Mouse (Mus musculus) embryonic fibroblast, embryonic 13.5 days (primary cell): ENCODE results near the gene Nrxn1. TPM values are rescaled to one million over a fixed set of nuclear protein-coding genes. Genes with fewer than 3 reads are reported as not detected.

Experiments used
- H3K27ac ChIP-seq: 2 replicates; pipeline ENCODE4 v1.5.1; 2012; ENCODE audit warnings: low read length, control low read depth, inconsistent platforms; ENCODE audit not compliant: insufficient read depth
- H3K4me1 ChIP-seq: 2 replicates; pipeline ENCODE4 v1.6.1; 2011; ENCODE audit warnings: low read length; ENCODE audit not compliant: control insufficient read depth, insufficient read depth
- H3K4me3 ChIP-seq: 2 replicates; pipeline ENCODE4 v1.5.1; 2011; ENCODE audit warnings: mild to moderate bottlenecking, control low read depth, low read length; ENCODE audit not compliant: insufficient read depth
- CTCF ChIP-seq: IDR thresholded peaks from 2 replicates; pipeline ENCODE4 v1.5.1; 2011; ENCODE audit warnings: mild to moderate bottlenecking, control low read depth, low read length, moderate library complexity, borderline replicate concordance; ENCODE audit not compliant: insufficient read depth
- POLR2A ChIP-seq: IDR thresholded peaks from 2 replicates; pipeline ENCODE4 v1.6.1; 2011; ENCODE audit warnings: low read depth, mild to moderate bottlenecking, control low read depth, low read length, moderate library complexity
- polyA plus RNA-seq: library from polyadenylated mRNA; stranded (reverse); fragments of >200 nt; gene quantifications from 2 replicates; pipeline ENCODE4 v1.2.4, GENCODE M21; 2011; ENCODE audit warnings: low read depth; ENCODE audit not compliant: missing spikeins, insufficient read length

Nrxn1 gene
- polyA plus RNA-seq, 1 experiment, result 1.3 TPM

DNA sequence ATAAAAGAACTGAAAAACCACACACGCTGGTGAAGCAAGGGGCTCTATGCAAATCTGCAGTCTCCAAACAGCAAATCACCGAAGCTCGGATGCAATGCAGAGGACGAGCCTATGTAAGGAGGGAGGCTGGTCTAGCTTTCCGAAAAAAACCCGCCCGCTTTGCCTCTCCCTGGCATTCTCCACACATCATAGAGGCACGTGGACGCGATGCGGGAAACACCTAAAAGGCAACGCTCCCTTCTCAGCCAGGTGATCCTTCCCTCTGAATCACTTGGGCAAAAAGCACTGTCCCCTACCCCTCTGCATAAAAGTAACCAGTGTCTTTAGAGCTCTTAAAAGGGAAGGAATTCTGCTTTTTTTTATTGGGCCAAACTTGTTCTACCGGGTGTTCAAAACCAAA is 637.0 kb downstream of the Nrxn1 start:
- no peak overlapping the region for H3K27ac ChIP-seq
- H3K4me3 ChIP-seq, result peak overlapping the region; percentile 45; the same call in 1 of the 2 replicates
- H3K4me1 ChIP-seq, result no peaks in the 10 kb centered on the region
- TF ChIP-seq CTCF (no peak), POLR2A (no peak)

DNA sequence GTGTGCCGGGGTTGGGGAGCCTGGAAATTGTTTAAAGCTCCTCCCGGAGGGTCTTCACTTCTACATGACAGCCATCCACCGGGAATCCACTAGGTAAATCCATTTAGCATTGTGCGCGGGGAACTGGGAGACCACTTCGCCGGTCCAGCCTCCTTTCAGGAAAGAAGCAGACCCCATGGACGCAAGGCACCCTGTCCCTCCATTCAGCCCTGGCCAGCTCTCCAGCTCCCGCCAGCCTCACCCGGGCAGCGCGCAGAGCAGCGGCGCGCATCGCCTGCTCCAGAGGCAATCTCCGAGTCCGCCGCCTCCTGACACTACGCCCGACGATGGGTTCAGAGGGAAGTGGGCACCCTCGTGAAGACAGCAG is 637.5 kb downstream of the Nrxn1 start:
- H3K4me1 ChIP-seq, result no peaks in the 10 kb centered on the region
- TF ChIP-seq CTCF, result no peak
- TF ChIP-seq POLR2A, result no peak
- H3K4me3 ChIP-seq, result peak overlapping the region; percentile 45
- no peak overlapping the region for H3K27ac ChIP-seq

DNA sequence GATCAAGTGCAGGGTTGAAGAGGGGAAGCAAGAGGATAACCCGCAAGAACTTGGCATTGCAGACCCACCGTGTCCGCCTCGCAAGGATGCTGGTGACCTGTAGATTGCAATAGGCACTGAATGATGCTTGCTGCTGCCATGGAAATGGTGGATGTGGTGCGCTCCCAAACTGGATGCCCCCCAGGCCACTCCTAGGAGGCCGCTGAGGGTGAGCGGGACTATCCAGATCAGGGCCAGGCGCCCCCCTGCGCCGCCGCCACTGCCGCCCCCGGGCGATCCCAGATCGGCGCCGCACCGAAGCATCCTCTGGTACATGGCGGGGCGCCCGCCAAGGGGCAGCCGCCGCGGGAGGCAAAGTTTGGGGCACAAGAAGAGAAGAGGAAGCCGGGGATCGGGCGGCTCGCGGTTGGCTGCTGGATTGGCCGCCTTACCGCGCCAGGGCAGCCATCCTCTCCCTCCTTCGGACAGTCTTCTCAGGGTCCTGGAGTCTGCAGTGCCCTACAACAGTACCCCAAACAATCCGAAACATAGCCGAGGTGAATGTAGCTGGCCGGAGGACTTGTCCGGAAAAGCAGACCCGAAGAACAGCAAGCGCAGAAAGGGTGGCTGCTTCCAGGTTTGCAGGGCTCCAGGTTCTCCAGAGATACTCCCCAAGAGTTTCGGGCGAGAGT is 638.0 kb downstream of the Nrxn1 start:
- TF ChIP-seq CTCF (no peak), POLR2A (no peak)
- Histone ChIP-seq H3K27ac (no peak overlapping the region), H3K4me1 (no peaks in the 10 kb centered on the region), H3K4me3 (peak overlapping the region; percentile 45)

DNA sequence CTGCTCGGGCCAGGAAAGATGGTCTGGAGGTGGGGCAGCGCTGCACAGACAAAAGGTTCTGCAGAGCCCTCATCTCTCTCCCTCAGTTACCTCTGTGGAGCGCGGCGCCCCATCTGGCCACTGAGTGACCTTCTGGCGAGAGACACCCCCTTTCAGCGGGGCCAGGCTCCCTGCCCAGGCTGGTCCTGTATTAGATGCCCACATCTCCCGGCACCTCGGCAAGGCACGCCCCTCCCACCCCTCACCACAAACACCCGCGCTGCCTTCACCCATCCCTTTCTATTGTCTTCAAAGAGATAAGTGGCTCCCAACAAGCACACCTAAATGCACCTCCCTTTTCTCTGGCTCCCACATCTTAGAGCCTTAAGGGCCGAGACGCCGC is 638.5 kb downstream of the Nrxn1 start:
- TF ChIP-seq CTCF (no peak), POLR2A (no peak)
- Histone ChIP-seq H3K27ac (no peak overlapping the region), H3K4me3 (no peak overlapping the region), H3K4me1 (no peaks in the 10 kb centered on the region)

DNA sequence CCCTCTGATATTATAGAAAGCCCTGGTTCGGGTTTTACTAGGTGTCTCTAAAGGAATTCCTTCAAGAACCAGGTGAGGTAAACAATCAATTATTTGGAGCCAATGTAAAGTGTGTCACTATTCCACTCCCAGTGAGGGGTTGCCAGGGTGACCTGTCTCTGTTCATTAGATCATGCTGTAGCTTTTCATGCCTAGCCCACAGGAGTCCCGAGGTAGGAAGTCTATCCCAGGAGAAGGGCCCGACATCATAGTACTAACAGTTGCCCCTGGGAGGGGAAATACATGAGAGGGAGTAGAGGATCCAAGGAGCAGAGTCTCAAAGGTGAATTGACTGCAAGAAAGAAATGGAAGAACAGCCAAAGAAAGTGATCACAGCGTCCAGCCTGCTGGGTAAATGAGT is 639.6 kb downstream of the Nrxn1 start:
- TF ChIP-seq POLR2A (no peak), CTCF (no peak)
- H3K4me3 ChIP-seq, result no peak overlapping the region
- no peaks in the 10 kb centered on the region for H3K4me1 ChIP-seq
- no peak overlapping the region for H3K27ac ChIP-seq

DNA sequence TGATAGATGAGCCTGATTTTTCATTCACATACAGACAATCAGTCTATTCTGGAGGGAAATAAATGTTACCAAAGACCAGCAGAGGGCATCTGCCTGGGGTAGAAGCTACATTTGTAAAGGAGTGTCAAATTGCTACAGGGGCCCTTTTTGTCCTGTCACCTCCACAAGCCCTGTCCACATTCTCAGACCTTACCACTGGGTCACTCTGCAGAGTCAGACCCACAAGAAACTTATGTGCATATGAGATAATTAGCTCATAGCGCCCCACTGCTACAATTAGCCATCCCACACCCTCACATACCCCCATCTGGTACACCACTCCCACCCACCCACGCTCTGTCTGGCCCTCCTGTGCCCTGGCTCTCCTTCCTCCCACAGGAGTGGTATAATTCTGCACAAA is 640.1 kb downstream of the Nrxn1 start:
- no peaks in the 10 kb centered on the region for H3K4me1 ChIP-seq
- no peak overlapping the region for H3K27ac ChIP-seq
- no peak overlapping the region for H3K4me3 ChIP-seq
- TF ChIP-seq CTCF (no peak), POLR2A (no peak)

DNA sequence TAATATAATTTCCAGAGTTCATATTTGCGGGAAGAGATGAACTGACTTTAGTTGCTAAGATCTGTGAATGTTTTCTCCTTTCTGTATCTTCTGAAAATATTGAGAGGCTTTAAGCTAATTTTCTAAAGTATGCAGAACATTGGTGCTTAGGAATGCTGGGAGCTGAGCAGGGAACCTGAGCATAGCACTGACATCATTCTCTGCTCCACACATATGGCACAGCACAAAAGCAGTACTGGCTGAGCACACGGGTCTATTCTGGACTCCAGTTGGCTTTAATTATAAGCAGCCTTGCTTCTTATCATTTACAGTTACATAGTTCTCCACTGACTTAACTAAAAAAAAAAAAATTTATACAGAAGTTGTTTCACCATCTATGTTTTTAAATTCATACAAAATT is 641.5 kb downstream of the Nrxn1 start:
- Histone ChIP-seq H3K4me3 (no peak overlapping the region), H3K27ac (no peak overlapping the region), H3K4me1 (no peaks in the 10 kb centered on the region)
- TF ChIP-seq POLR2A (no peak), CTCF (no peak)

DNA sequence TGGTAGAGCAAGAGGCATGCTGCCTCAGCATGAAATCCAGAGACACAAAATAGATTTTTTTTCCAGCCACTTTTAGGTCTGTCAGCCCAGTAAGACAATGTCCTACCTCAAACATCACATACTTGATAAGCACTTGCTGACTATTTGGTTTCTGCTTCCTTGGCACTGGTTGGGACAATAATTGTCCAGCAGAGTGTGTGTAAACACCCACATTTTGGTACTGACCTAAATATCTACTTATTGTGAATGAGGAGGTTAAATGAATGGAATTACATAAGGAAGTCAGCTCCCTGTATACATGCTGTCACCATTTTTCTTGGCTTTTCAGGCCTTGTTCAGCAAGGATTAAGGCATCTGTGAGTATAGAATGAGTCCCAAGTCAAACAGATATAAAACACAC is 649.8 kb downstream of the Nrxn1 start:
- Histone ChIP-seq H3K4me3 (no peak overlapping the region), H3K27ac (no peak overlapping the region), H3K4me1 (no peaks in the 10 kb centered on the region)
- TF ChIP-seq POLR2A (no peak), CTCF (no peak)

DNA sequence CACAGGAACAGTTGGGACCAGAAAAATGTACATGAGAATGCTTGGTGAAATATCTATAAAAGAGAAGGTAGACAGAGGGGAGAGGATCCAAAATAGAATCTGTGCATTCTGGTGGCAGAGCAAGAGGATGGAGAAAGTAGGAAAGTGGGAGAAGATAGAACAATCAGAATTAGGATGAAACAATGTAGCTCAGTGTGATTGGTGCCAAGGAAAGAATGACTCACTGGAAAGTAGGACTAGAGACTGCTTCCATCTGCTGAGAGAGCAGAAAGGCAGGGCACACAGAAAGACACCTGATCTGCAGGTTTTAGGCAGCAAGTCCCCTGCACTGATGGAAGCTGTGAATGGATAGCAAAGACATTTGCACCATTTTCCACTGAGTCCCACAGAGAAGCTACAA is 657.0 kb downstream of the Nrxn1 start:
- no peaks in the 10 kb centered on the region for H3K4me1 ChIP-seq
- no peak for TF ChIP-seq CTCF
- TF ChIP-seq POLR2A, result no peak
- H3K4me3 ChIP-seq, result no peak overlapping the region
- H3K27ac ChIP-seq, result no peak overlapping the region

DNA sequence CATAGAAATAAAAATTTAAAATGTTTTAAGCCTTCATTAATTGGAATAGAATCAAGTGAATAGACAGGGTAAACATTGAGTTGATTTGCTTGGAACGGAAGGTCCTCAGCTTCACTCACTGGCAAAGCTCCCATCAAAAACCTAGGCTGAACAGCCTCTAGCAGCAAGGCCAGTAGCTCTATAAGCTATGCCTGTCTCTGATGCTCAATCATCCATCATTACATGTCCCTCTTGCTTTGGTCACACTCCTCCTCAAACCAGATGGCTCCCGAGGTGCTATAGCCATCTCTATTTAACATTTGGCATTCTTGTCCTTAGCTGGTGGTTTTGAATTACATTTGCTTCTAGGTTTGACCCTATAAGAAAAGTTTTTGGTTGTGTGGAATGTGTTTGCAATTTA is 657.5 kb downstream of the Nrxn1 start:
- Histone ChIP-seq H3K4me1 (no peaks in the 10 kb centered on the region), H3K27ac (no peak overlapping the region), H3K4me3 (no peak overlapping the region)
- no peak for TF ChIP-seq POLR2A
- TF ChIP-seq CTCF, result no peak

DNA sequence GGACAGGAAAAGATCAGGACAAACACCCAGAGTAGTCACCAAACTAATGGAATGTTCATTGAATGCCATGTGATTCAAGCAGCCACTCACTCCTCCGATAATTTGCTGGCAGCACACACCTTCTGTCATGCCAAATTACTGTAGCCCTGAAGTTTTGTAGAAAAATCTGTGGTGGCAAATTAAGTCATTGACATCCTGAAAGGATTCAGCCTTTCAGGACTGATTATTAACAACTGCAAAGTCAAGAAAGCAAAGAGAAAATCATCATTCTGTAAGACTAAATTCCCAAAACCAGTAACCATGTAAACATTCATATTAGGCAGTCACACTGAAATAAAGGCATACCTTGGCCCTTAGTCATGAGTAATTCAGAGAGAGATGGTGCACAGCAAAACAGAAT is 662.7 kb downstream of the Nrxn1 start:
- Histone ChIP-seq H3K4me3 (no peak overlapping the region), H3K27ac (no peak overlapping the region), H3K4me1 (no peaks in the 10 kb centered on the region)
- TF ChIP-seq CTCF (no peak), POLR2A (no peak)
